Mouse (Mus musculus) ovary, postnatal 10 days (tissue): ENCODE measurements around the gene Vasn.
A peak's percentile ranks its signal among the peaks of the same experiment; 100 is the strongest.

Source experiments
- DNase-seq: peaks from one replicate; pipeline ENCODE4 v3.0.0; 2022; ENCODE audit warnings: low spot score

Gene Vasn

DNA sequence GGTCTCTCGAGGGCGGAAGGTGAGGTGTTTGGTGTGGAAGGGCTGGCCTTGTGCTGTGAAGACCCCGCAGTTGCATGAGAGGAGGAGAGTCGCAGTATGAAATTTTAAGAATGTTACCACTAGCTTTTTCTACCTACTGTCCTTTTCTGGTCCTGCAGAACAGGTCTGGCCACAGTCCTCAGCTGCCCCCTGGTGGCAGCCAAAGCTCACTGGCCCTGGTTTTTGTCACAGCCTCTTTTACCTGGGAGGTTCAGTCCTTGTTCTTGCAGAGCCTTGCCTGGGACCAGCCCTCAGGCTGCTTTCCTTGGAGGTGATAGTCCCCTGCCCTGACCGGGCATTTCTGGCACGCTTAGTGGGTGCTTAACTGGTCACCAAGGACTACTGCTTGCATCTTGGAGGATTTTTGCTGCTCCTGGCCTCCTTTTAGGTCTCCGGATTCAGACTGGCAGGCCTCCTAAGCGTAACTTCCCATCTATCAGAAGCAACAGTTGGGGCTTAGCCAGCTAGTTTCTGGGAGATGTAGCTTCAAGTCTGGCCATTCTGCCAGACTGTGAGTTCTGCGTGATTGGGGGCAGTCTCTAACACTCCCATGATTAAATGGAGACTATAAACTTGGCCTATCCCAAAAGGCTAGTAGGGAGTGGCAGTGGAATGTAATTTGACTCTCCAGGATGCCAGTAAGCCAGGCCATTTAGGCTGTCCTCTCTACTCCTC, 31.8 kb upstream of the Vasn start:
- DNase-seq, result peak; percentile 66

DNA sequence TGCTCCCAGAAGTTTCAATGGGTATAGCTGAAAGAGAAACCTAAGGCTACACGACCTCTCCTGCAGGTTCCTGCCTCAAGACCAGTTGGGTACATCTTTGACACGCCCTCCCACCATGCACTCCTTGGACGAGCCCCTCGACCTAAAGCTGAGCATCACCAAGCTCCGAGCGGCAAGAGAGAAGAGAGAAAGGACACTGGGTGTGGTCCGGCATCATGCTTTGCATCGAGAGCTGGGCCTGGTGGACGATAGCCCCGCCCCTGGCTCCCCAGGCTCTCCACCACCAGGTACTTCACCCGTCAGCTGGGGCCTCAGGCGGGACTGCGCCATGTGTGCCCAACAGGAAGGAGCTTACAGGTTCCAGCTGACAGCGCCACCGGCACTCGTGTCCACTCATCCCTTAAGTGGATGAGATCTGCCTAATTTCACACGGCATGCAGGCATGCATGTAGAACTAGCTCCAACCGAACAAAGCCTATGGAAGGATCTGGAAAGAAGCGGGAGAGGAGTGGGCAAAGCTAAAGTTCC, 31.1 kb upstream of the Vasn start:
- no peak for DNase-seq

DNA sequence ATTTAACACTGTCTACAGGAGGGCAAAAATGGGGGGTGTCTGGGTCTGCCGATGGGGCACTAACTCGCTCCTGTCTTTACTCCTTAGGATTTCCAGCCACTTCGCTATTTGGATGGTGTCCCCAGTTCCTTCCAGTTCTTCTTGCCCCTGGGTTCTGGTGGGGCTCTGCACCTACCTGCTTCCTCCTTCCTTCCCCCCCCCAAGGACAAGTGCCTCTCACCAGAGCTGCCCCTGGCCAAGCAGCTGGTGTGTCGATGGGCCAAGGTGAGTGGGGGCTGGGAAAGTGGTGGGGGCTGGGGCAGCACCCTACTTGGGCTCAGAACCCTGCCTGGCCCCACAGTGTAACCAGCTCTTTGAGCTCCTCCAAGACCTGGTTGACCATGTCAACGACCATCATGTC, 28.5 kb upstream of the Vasn start:
- DNase-seq, result no peak

DNA sequence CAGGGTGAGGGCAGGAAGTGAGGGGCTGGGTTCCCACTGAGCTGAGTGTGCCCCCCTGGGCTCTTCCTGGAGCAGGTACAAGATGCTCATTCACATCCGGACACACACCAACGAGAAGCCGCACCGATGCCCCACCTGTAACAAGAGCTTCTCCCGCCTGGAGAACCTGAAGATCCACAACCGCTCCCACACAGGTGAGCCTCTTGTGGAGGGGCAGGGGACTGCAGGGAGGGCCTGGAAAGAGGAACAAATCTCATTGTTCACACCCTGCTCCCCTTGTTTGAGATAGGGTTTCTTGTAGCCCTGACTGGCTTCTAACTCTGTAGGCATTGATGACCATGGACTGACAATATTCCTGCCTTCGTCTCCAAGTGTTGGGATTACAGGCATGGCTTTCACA, 28.1 kb upstream of the Vasn start:
- DNase-seq, result no peak

DNA sequence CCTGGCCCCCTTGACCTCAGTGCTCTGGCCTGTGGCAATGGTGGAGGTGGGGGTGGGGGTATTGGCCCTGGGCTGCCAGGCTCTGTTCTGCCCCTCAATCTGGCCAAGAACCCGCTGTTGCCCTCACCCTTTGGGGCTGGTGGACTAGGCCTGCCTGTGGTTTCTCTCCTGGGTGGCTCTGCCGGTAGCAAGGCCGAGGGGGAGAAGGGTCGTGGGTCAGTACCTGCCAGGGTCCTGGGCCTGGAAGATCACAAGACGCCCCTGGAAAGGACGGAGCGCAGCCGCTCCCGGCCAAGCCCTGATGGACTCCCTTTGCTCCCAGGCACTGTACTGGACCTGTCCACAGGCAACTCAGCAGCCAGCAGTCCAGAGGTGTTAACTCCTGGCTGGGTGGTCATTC, 26.0 kb upstream of the Vasn start:
- no peak for DNase-seq

DNA sequence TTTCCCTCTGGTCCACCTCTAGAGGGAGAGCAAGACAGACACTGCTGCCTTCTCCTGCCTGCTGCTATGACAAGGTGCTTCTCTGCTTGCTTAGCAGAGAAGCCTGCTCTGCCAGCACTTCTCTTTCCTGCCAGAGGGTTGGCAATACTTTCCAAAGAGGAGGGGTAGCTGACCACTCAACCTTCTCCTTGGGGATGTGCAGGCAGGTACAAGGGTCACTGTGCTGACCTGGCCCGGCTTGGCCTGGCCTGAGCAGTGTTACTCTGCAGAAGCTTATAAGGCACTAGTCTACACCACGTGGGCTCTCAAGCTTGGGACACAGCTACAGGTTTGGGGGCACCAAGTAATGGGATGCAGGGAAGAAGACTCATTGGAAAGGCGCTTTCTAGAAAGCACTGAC, 25.1 kb upstream of the Vasn start:
- DNase-seq, result no peak

DNA sequence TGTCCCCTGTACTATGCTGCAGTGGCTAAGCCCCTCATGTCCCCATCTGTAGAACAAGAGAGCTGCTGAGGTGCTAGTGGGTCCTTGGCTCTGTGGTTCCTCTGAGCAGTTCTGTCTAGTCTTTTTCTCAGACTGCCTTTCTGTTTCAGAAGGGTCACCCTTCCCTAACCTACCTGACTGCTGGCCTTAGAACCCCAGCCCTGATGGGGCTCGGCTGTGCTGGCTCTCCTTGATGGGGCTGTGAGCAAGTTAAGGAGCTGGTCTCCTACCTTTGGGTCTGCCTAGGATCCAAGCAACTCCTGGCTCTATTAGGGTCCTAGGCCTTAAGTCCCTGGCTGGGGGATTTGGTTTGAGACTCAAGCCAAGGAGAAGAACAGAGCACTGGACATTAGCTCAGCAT, 24.4 kb upstream of the Vasn start:
- no peak for DNase-seq

DNA sequence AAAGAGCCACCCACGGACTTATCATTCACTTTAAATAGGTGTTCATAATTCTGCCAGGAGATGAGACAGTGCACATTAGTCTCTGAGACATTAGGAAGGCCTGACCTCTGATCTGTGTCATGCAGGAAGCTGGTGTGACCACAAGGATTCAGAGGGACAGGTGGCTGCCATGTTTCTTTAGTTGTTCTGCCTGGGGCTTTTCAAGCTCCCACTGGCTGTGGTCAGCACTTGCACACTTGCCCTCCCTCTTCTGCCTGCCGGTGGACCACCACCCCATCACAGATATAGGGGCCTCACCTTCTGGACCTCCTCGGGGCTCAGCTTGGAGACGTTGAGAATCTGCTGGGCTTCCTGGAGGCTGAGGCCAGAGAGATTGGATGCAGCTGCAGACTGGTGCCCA, 22.9 kb upstream of the Vasn start:
- no peak for DNase-seq

DNA sequence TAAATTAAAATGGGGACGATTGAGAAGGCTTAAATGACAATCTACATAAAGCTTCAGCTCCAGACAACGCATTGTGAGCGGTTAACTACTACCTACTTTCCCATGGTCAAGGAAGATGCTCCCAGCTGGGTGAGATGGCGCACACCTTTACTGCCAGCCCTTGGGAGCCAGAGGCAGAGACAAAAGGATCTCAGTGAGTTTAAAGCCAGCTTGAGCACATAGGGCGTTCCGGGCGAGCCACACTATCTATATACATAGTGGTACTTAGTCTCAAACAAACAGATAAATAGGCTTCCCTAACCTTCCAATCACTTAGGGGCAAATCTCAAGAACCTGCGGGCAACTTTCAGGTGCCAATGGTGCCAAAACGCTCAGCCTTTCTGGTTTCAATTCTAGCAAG, 15.7 kb upstream of the Vasn start:
- no peak for DNase-seq

DNA sequence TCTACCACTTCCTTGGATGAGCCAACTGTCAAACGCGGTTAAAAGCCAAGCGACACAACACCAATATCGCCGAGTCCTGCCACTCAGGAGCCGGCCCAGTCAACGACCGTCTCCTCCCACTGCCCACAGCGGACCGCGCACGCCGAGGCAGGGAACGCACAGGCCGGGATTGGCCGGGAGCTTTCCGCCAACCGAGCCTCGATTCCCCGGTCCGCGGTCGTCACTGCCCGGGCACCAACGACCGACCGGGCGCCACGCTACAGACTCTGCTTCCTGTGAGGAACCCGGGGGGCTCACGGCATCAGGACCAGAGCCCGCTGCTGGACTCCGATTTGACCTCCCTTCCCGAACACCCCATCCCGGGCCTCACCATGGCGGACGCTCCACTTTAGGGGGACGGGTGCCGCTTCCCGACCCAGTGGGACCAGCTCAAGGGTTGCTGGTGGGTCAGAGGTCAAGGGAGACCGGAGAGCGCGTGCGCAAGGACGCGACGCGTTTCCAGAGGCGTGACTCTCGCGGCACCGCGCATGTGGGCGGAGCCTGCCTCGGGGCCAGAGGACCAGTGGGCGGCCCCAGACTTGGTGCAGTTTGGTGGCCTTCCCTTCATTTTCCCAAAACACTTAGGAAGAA, 15.1 kb upstream of the Vasn start, which contains the start of gene Pam16:
Gene Pam16 (minus strand): TSS at position 508 of the 630 bp plus-strand sequence.
- peak; percentile 80 for DNase-seq

DNA sequence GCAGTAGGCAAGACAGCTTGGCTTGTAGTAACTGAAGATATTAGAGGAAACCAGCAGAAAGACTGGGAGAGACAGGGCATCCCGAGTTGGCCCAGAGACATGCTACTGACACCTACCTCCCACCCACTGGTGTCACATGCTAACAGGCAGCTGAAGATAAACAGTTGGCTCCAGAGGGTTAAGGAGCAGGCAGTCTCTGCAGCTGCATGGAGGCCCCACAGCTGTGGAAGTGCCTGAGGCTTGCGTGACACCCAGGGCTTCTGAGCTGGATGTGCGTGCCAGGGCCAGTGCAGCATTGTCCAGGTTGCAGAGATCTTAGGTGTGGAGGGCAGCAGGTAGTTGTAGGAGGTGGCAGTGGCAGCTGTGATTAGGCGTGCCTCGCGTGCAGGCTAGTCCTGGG, 12.6 kb upstream of the Vasn start:
- no peak for DNase-seq

DNA sequence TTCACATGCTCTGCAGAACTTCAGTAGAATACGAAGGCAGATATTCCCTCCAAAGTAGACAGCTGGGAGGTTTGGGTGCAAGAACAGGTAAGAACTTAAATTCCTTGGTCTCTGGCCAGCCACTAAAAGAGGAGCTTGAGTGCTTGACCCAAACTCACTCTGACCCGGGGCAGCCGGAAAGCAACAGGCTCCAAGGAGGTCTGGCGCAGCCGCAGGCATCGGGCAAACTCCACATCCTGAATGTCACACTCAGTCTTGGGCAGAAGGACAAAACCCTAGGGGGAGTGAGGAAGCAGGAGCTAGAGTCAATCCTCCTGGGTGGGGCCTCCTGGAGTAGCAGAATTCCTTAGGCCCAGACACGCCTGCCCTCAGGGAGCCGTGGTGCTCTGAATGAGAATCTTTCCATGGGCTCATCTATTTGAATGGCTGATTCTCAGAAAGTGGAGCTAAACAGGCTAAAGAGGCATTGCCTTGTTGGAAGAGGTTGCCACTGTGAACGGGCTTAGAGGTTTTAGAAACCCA, 10.8 kb upstream of the Vasn start:
- DNase-seq, result no peak

DNA sequence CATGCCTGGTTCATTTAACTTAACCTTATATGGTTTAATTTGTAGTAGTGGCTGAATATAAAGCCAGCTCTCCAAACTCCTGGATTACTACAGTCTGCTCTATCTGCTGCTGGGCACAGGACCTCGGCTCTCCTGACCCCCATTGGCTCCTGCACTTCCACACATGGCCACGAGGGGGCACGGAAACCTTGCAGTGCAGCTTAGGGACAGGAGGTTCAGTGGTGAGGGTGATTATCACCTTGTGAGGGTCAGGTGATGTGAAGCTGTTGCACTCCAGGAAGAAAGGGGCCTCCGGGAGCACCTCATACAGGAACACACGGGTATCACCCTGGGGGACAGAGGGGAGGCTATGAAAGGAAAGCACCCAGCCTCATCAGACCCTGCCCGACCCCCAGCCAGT, 9.8 kb upstream of the Vasn start:
- peak; percentile 84 for DNase-seq

DNA sequence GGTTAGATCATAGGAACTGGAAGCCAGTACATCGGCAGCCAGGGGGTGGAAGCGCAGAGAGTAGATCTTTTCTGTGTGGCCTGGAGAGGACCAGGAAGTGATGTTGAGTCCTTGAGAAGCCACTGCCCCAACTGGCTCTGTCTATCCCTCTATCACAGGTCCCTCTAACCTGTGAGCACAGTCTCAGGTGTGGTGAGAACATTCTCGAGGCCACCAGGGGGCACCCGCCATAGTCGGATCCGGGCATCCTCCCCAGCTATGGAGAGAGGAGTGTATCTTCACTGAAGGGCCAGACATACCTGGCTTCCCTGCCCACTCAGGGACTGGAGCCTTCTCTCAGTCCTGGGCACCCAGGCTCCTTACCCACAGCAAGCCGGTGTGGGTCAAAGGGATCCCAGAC, 7.7 kb upstream of the Vasn start:
- DNase-seq, result no peak

DNA sequence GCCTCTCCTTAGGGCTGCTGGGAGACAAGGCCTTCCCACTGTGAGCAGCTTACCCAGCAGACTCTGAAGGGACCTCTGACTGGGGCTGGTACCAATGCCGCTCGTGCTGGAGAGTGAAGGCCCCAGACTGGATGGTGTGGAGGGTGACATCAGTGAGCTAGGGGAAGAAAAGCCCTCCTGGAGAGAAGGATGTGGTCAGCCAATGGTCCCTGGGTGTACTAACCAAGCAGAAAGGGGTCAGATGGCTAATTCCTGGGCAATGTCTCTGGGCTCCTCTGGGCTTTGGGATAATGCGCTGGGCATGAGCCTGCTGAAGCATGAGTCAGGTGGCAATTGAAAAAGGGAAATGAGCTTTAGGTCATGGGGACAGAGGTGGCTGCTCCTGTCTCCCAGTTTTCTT, 6.1 kb upstream of the Vasn start:
- no peak for DNase-seq

DNA sequence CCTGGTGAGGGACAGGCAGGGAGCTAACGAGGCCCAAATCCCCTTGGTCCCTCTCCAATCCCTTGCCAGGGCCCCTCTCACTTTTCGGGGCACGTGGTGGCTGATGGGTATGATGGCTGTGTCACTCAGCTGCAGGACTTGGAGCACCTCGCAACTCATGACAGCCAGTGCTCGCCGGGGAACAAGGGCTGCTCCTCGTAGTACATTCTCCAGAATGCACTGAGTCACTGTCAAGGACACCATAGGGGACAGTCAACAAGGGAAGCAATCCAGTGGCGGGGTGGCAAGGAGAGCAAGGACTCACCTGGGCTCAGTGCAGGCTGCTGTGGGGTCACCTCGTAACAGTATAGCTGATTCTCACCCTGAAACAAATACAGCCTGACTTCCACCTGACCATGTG, 5.1 kb upstream of the Vasn start:
- no peak for DNase-seq

DNA sequence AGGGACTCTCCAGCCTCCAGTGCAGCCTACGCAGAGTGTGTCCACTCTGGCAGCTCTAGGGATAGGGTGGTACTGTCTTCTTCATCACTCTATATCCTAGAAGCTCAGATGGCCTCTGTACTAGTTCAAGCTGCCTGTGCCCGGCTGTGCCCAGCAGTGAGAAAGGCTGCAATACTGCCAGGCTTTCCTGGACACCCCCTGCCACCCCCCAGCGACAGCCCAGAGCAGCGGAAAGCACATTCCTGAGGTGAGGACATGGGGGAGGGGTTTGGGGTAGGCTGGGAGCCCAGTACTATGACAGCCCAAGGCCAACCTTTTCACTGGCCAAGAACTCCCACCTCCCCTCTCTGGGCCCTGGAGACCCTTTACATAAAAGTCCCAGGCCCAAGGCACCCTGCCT, 4.0 kb upstream of the Vasn start:
- DNase-seq, result no peak

DNA sequence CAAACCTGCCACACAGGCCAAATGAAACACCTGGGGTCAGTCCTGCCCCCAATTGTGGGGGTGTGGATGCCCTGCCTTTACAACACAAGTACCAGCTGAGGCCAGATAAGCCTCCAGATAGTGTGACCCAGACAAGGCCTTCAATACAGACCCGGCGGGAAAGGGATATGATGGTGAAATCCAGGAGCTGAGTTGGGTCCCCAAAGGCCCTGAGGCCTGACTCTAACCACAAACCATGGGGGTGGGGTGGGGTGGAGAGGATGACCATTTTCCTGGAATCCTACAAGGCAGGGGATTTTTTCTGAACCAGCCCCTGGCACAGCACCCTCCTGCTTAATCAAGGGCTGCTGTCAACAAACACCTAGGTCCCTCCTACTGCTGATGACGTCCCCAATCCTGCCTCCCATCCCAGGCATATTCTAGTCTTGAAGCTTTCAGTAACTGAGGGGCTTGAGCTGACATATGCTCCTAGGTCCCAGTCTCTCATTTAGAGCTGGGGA, 800 bp upstream of the Vasn start:
- DNase-seq, result no peak

DNA sequence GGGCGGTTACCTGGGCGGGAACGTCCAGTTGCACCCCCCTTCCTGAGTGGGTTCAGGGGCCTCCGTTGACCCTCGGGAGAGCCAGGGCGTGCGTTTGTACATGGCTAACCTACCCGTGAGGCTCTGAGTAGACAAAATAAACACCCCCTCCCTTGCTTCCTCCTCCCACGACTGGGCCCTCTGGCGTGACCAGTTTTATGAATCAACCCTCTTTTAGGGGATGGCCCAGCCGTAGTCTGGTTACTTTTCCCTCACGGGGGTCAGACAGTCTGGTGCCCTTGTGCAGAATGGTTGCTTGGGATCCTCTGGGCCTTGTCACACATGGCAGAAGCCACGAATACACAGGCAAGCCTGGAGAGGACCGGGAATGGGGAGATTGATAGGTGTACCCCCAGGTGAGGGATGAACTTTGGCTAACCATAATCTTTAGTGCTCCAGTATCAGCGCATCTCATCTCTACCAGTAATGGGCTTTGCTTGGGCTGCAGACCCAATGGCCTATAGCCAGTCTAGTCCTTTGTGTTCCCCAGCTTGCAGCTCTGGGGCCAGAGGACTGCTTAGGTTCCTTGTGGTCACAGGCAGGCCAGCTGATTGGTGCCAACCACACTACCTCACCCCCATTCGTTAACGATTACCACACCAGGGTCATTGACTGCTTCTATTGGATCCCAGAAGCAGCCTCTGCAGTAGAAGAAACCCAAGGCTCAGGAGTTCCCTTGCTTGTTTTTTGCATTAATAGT, 695 bp downstream of the Vasn start:
- no peak for DNase-seq

DNA sequence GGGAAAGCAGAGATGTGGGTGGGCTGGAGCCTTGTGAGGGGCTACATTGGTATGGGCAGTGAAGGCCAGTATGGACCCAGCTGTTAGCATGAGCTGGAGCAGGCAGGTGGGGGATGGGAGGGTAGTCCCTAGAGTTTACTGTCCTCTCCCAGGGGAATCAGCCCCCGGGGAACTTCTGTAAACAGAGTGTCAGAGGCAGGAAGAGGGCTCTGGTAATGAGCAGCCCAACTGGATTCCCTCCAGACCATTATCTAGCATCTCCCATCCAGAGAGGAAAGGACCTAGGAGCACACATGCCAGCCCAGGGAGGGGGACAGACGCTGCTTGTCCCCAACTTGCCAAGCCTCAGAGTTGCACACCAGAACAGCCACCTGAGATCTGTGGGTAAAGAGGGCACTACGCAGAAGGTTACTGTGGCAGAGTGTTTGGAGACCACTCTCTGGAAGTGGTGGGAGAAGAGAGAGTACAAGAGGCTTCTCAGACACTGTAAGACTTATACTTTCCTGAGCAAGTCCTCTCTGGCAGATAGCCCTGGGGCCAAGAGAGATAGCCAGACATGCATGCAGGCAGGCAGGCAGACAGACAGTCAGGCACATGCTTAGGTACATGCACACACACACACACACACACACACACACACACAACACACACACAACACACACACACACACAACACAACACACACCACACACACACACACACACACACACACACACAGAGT, 1.5 kb downstream of the Vasn start:
- DNase-seq, result no peak

DNA sequence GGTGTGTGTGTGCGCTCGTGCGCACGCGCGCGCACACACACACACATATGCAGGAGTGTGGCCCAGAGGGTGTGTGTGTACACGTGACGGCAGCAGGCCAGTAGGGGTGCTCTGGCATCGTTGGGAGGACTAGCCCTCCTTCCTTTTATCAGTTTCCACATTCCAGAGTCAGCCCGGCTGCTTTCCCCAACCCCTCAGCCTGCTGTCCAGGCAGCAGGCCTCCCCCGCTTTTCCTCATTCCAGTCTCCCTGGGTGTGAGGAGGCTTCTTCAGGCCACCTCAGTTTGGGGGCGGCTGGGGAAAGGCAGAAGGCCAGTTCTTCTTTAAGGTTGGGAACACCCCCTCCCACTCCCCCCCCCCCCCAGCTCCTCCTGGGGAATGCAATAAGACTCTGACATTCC, 2.4 kb downstream of the Vasn start:
- no peak for DNase-seq

DNA sequence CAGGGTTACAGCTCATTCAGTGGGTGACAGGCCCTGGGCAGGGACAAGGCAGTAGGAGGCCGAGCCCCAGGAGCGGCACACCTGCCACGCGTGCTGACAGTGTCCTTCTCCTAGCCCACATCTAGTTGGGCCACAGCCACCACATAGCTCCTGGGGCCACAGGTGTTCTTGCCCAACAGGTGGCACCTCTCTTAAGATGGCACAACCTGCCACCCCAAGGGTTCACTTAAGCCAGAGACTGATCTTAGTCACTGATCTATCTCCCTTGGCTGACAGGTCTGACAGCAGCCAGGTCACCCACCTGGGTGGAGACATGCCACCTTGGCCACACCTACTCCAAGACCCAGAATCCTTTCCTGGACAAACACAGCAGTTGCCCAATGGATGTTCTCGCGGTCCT, 3.2 kb downstream of the Vasn start:
- DNase-seq, result no peak
